Mouse (Mus musculus) mesoderm, embryonic 11.5 days (tissue): ENCODE results near the gene Fbxl12.

ENCODE experiments used
- DNase-seq: peaks from one replicate; pipeline ENCODE4 v3.0.0-alpha.2; 2012; ENCODE audit warnings: low read depth, low spot score

Fbxl12 gene

GRCm38 (mm10) chr9:20571060-20571459 is 73.5 kb downstream of the Fbxl12 start:
- no peak for DNase-seq
